Mouse (Mus musculus): ENCODE data around the gene Arl4c.

DNA sequence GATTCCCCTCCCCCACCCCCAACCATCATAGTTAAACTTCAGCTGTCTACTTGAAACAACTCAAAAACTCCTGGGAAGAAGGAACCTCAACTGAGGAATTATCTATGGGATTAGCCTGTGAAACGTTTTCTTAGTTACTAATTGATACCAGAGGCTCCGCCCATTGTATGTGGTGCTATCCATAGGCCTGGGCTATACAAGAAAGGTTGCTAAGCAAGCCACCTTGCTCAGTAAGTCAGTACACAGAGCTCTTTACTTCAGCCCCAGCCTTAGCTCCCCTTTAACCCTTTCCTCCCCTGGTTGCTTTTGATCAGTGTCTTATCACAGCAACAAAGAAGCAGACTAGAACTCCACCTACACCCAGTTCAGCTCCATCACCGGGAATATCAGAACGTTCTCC lies 31.2 kb downstream of the Arl4c start:
- TF ChIP-seq CTCF (IDR thresholded peaks at IDR 0.05; ENCODE audit: insufficient read depth, low read length) (no peak), POLR2A (IDR thresholded peaks at IDR 0.05; ENCODE audit: borderline replicate concordance, extremely low read depth, low read depth, low read length) (no peak)

All from lung, adult 2 months (tissue).